Comparison of ENCODE assay signal across 9 mouse cellular contexts in genomic region chr5:32346025-32346912, GRCm38 (mm10).
A peak's percentile ranks its signal among the peaks of the same experiment; 100 is the strongest.
DNase-seq lines count a peak whose midpoint lies in the region; ATAC-seq and TF ChIP-seq lines count a peak whose summit lies in the region.
"Had no signal": no experiment of that assay in that cellular context is flagged by ENCODE, and none has a peak within 500 bp of the region (broad histone marks: within the 10 kb centered on the region; RNA-seq: fewer than 3 reads in every experiment).

No protein-coding gene starts in this region.

- H3K4me1 ChIP-seq in heart, embryonic 13.5 days: peaks cover 72% of the 10 kb centered on the region
- H3K4me1 ChIP-seq in kidney, embryonic 15.5 days: peaks cover 38% of the 10 kb centered on the region
- H3K4me1 ChIP-seq in limb, embryonic 14.5 days (ENCODE audit: control insufficient read depth, insufficient read depth, low read length): 0 out of 2 replicates have a peak, but pooled peaks cover 3% of the 10 kb centered on the region
- H3K4me1 ChIP-seq: megakaryocyte, embryonic 14.5 days had no signal

- TF ChIP-seq POLR2A in limb, embryonic 14.5 days (IDR thresholded peaks at IDR 0.05; ENCODE audit: borderline replicate concordance, extremely low read depth, insufficient read depth, insufficient read length): no peak
- TF ChIP-seq POLR2A in myocyte (IDR thresholded peaks at IDR 0.05; ENCODE audit: insufficient read length, low read depth): no peak

- H3ac ChIP-seq in myocyte (ENCODE audit: control insufficient read depth, insufficient read length): no peak overlapping the region

- no peaks in the 10 kb centered on the region for H3K27me3 ChIP-seq in heart, embryonic 13.5 days (replicated peaks)
- no peaks in the 10 kb centered on the region for H3K27me3 ChIP-seq in kidney, embryonic 15.5 days
- H3K27me3 ChIP-seq in limb, embryonic 14.5 days (ENCODE audit: control insufficient read depth, insufficient read depth, low read length): no peaks in the 10 kb centered on the region
- no peaks in the 10 kb centered on the region for H3K27me3 ChIP-seq in myocyte (ENCODE audit: control insufficient read depth, insufficient read depth, insufficient read length)

- peak overlapping the region; percentile 17; the same call in 1 of the 2 replicates for H3K4me3 ChIP-seq in heart, embryonic 13.5 days
- H3K4me3 ChIP-seq in kidney, embryonic 15.5 days (replicated peaks): no peak overlapping the region
- no peak overlapping the region for H3K4me3 ChIP-seq in limb, embryonic 14.5 days (replicated peaks; ENCODE audit: low read length)
- H3K4me3 ChIP-seq in myocyte: no peak overlapping the region
- H3K4me3 ChIP-seq: megakaryocyte, embryonic 14.5 days had no signal

- WGBS in heart, embryonic 13.5 days: 10% methylated on average over 10 of the region's 10 CpGs
- 10% methylated on average over 10 of the region's 10 CpGs for WGBS in kidney, embryonic 15.5 days
- WGBS in limb, embryonic 14.5 days: 43% methylated on average over 10 of the region's 10 CpGs

- ATAC-seq in heart, embryonic 13.5 days (ENCODE audit: extremely low read depth, insufficient number of reproducible peaks, low FRiP score, low TSS enrichment): no peak; the same call in 1 of the 2 replicates
- ATAC-seq in kidney, embryonic 15.5 days (replicated peaks; ENCODE audit: low FRiP score): peak; percentile 91
- ATAC-seq in limb, embryonic 14.5 days (ENCODE audit: low FRiP score, low read depth): peak; percentile 37; the same call in 1 of the 2 replicates
- ATAC-seq in activated CD4-positive, CD25-positive, alpha-beta regulatory T cell, adult 4 months: no peak

- H3K79me2 ChIP-seq in myocyte (ENCODE audit: control insufficient read depth, insufficient read depth): no peaks in the 10 kb centered on the region

- peak overlapping the region; percentile 46 for H3K4me2 ChIP-seq in heart, embryonic 13.5 days
- peak overlapping the region; percentile 24 for H3K4me2 ChIP-seq in kidney, embryonic 15.5 days
- H3K4me2 ChIP-seq in limb, embryonic 14.5 days (replicated peaks; ENCODE audit: low read depth, low read length, severe bottlenecking): no peak overlapping the region
- H3K4me2 ChIP-seq in myocyte (ENCODE audit: low read depth): peak overlapping the region; percentile 49

- no peaks in the 10 kb centered on the region for H3K9me3 ChIP-seq in heart, embryonic 13.5 days
- no peaks in the 10 kb centered on the region for H3K9me3 ChIP-seq in kidney, embryonic 15.5 days (replicated peaks)
- no peaks in the 10 kb centered on the region for H3K9me3 ChIP-seq in limb, embryonic 14.5 days (ENCODE audit: control insufficient read depth, low read length)
- H3K9me3 ChIP-seq: megakaryocyte, embryonic 14.5 days had no signal

- peak overlapping the region; percentile 85 for H3K27ac ChIP-seq in heart, embryonic 13.5 days (replicated peaks)
- peak overlapping the region; percentile 91 for H3K27ac ChIP-seq in kidney, embryonic 15.5 days
- 0 out of 2 replicates have a peak overlapping the region, but pooled peaks have one; percentile 9 for H3K27ac ChIP-seq in limb, embryonic 14.5 days (replicated peaks; ENCODE audit: low read depth, low read length)

- peak; percentile 74 to 76 for DNase-seq in adrenal gland, postnatal 36 days
- DNase-seq in embryo, embryonic 9.5 days (ENCODE audit: extremely low spot score): peak; percentile 29
- no peak for DNase-seq in limb, embryonic 14.5 days (ENCODE audit: low spot score)
- peak; percentile 66 to 69 for DNase-seq in urinary bladder, postnatal 36 days (ENCODE audit: low spot score in 2 of 2)

- H3K36me3 ChIP-seq in heart, embryonic 13.5 days: no peaks in the 10 kb centered on the region
- no peaks in the 10 kb centered on the region for H3K36me3 ChIP-seq in kidney, embryonic 15.5 days
- H3K36me3 ChIP-seq in limb, embryonic 14.5 days (ENCODE audit: control insufficient read depth, insufficient read depth, low read length): no peaks in the 10 kb centered on the region
- H3K36me3 ChIP-seq in myocyte (ENCODE audit: control insufficient read depth, insufficient read depth): no peaks in the 10 kb centered on the region

- peak overlapping the region; percentile 42 for H3K9ac ChIP-seq in heart, embryonic 13.5 days
- H3K9ac ChIP-seq in kidney, embryonic 15.5 days: no peak overlapping the region
- no peak overlapping the region for H3K9ac ChIP-seq in limb, embryonic 14.5 days (ENCODE audit: low read depth, low read length, severe bottlenecking)

TF ChIP-seq in myocyte, 11 proteins besides CTCF, POLR2A, EP300 and RAD21:
- TF ChIP-seq MAX (IDR thresholded peaks at IDR 0.05; ENCODE audit: low read depth) (no peak), MYOD1 (IDR thresholded peaks at IDR 0.05; ENCODE audit: control insufficient read depth in 1 of 3, insufficient read length in 2 of 3, low read depth in 2 of 3) (peak in 1 of 3 experiments; percentile 4)

Comparison
In these comparisons a context has a peak if more than half of its experiments do, and no peak if none do; other contexts are left out.
1. ATAC-seq: peak in kidney, embryonic 15.5 days (single experiment) and limb, embryonic 14.5 days (single experiment); none in heart, embryonic 13.5 days (single experiment) and activated CD4-positive, CD25-positive, alpha-beta regulatory T cell, adult 4 months (single experiment).
2. H3K27ac ChIP-seq: peak in every context shown above with its lines; median percentile 91 in kidney, embryonic 15.5 days; 85 in heart, embryonic 13.5 days; 9 in limb, embryonic 14.5 days.